Mouse (Mus musculus): ENCODE measurements around the gene Plxnb2. TPM values are rescaled to one million over a fixed set of nuclear protein-coding genes. Genes with fewer than 3 reads are reported as not detected.
A peak's percentile ranks its signal among the peaks of the same experiment; 100 is the strongest.

Plxnb2 gene
- polyA plus RNA-seq, 1 experiment from 2014 or later, result 122 TPM

DNA sequence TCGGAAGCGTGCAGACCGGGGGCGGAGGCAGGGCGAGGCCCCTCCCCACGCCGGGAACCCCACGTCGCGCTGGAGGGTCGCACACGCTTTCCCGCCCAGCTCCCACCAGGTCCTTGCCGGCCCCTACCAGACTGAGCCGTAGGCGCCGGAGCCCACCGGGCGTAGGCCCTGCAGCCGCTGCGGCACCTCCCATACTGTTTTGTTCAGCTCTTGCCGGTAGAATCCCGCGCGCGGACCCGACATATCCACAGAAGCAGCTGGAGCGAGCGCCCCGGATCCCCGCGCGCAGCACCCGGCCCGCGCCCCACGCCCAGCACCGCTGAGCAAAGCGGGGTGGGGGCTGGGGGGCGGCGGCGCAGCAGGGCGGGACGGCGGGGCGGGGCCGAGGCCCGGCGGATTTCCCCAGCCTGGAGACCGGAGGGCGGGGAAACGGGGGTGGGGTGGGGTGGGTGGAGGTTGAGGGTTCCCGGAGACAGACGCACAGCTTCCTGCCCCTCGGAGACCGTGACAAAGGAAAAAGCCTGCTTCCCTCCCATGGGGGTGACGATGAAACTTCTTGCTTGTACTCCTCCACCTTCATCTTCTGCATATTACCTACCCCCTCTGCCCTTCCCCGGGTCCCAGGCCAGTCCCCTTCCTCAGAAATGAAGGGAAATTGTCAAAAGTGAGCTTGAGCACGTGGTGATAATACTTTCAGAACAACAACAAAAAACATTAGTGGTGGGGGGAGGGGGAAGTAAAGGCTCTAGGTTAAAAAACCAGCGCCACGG, 31.1 kb downstream of the Plxnb2 start, which contains the start of gene Mapk11:
Gene Mapk11, minus strand, starts transcription at position 358 of the 770 bp plus-strand sequence.
- peak within 1 kb of the TSS; percentile 79 for H3K9ac ChIP-seq (ENCODE audit: low read length)
- ATAC-seq (ENCODE audit: insufficient number of reproducible peaks, low FRiP score, low TSS enrichment, low read depth), result peak; percentile 49; the same call in 1 of the 2 replicates
- H3K27me3 ChIP-seq (ENCODE audit: control insufficient read depth, insufficient read depth, low read length), result peaks cover 13% of the 10 kb centered on the region; the same call in 1 of the 2 replicates
- peak; percentile 63 for DNase-seq (ENCODE audit: low spot score)
- H3K27ac ChIP-seq (replicated peaks; ENCODE audit: low read depth, low read length), result 0 out of 2 replicates have a peak within 1 kb of the TSS, but pooled peaks have one; percentile 42
- H3K36me3 ChIP-seq (ENCODE audit: control insufficient read depth, insufficient read depth, low read length), result peaks cover 3% of the 10 kb centered on the region; the same call in 1 of the 2 replicates
- H3K4me1 ChIP-seq (ENCODE audit: control insufficient read depth, insufficient read depth, low read length), result peaks cover 21% of the 10 kb centered on the region
- H3K4me3 ChIP-seq (ENCODE audit: low read depth, low read length), result peak within 1 kb of the TSS; percentile 67
- H3K4me2 ChIP-seq (ENCODE audit: low read depth, severe bottlenecking), result peak within 1 kb of the TSS; percentile 96
- under 1% methylated on average over 57 of the region's 61 CpGs for WGBS
- no peaks in the 10 kb centered on the region for H3K9me3 ChIP-seq (ENCODE audit: control insufficient read depth, low read length)

DNA sequence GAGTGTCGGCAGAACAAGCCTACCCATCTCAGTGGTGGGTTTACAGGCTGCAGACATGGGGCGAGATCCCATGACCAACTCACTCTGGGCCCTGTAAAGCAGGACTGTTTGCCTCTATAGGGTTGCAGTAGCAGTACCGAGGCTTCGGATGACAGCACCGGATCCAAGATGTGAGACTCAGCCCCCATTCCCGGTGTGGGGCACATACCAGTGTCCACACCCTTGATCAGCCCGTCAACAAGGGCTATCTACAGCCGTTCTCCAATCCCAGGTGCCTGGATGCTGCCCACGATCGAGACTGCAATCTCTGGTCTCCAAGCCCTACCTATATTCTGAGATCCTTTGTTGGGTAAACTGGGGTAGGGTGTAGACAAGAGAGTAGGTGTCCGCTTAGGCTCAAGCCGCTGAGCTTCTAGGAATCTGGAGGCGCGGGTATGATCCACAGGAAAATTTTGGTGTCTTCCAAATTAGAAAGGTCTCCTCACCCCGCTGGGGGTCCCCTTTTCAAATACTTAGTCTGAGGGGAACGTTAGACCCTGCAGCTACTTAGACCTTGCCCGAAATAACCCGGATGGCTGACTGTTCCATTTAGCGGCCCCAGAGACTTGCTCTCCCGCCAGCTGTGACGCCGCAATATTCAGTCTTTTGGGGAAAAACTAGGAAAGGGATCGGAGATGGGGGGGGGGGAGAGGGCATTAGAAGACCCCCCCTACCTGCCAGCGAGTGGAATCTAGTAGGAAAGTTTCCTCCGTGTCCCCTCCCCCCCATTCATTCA, 31.9 kb downstream of the Plxnb2 start:
- H3K4me1 ChIP-seq (ENCODE audit: control insufficient read depth, insufficient read depth, low read length), result peaks cover 21% of the 10 kb centered on the region
- no peaks in the 10 kb centered on the region for H3K36me3 ChIP-seq (ENCODE audit: control insufficient read depth, insufficient read depth, low read length)
- H3K27ac ChIP-seq (replicated peaks; ENCODE audit: low read depth, low read length), result 0 out of 2 replicates have a peak overlapping the region, but pooled peaks have one; percentile 42
- DNase-seq (ENCODE audit: low spot score) (no peak), ATAC-seq (ENCODE audit: insufficient number of reproducible peaks, low FRiP score, low TSS enrichment, low read depth) (no peak)
- H3K4me2 ChIP-seq (ENCODE audit: low read depth, severe bottlenecking), result peak overlapping the region; percentile 96
- peak overlapping the region; percentile 79 for H3K9ac ChIP-seq (ENCODE audit: low read length)
- WGBS, result 8% methylated on average over 25 of the region's 25 CpGs
- H3K4me3 ChIP-seq (ENCODE audit: low read depth, low read length), result peak overlapping the region; percentile 67
- H3K27me3 ChIP-seq (ENCODE audit: control insufficient read depth, insufficient read depth, low read length), result peaks cover 13% of the 10 kb centered on the region; the same call in 1 of the 2 replicates
- no peaks in the 10 kb centered on the region for H3K9me3 ChIP-seq (ENCODE audit: control insufficient read depth, low read length)

DNA sequence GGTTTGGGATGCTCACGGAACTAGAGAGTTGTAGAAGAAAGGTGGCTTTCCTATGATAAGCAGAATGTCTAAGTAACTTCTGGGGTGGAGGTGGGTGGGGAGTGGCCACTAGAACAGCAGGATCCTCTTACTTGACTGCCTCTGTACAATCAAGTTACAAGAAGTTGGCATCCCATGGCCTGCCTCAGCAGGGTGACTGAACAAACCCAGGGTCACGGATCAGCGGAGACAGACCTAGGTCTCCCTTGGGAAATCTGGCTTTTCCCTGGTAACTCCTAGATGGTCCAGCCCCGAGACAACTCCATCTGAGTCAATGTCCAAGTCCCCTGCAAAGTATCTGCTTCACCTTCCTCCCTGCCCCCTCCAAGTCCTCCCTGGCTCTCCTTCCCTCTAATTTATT, 32.7 kb downstream of the Plxnb2 start:
- no peak overlapping the region for H3K27ac ChIP-seq (replicated peaks; ENCODE audit: low read depth, low read length)

DNA sequence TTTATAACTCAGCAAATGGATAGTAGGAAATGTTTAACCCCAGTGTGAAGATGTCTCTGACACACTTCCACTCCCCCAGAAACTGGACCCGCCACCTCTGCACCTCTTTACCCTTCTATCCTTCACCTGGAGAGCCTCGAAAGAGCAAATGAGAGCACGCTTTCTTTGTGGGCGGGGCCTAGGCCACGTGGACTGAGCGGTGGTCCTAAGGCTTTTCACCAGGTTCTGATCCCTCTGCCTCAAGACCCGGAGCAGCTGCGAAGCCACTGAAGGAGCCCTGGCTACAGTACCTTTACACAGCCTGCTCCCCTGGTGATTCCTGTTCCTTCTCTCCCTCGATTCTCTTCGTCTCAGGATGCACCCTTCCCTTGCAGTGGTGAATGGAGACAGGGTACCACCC, 33.1 kb downstream of the Plxnb2 start:
- ATAC-seq (ENCODE audit: insufficient number of reproducible peaks, low FRiP score, low TSS enrichment, low read depth), result no peak
- Histone ChIP-seq H3K9me3 (ENCODE audit: control insufficient read depth, low read length) (no peaks in the 10 kb centered on the region), H3K9ac (ENCODE audit: low read length) (no peak overlapping the region), H3K36me3 (ENCODE audit: control insufficient read depth, insufficient read depth, low read length) (no peaks in the 10 kb centered on the region), H3K4me2 (ENCODE audit: low read depth, severe bottlenecking) (peak overlapping the region; percentile 74), H3K27ac (replicated peaks; ENCODE audit: low read depth, low read length) (no peak overlapping the region), H3K4me1 (ENCODE audit: control insufficient read depth, insufficient read depth, low read length) (peaks cover 20% of the 10 kb centered on the region), H3K27me3 (ENCODE audit: control insufficient read depth, insufficient read depth, low read length) (peaks cover 13% of the 10 kb centered on the region; the same call in 1 of the 2 replicates), H3K4me3 (ENCODE audit: low read depth, low read length) (peak overlapping the region; percentile 24; the same call in 1 of the 2 replicates)
- no peak for DNase-seq (ENCODE audit: low spot score)
- 24% methylated on average over 10 of the region's 10 CpGs for WGBS

More for the DNA sequence above, 32.7 kb downstream of the Plxnb2 start:
- Histone ChIP-seq H3K9ac (ENCODE audit: low read length) (no peak overlapping the region), H3K36me3 (ENCODE audit: control insufficient read depth, insufficient read depth, low read length) (no peaks in the 10 kb centered on the region), H3K4me3 (ENCODE audit: low read depth, low read length) (no peak overlapping the region), H3K9me3 (ENCODE audit: control insufficient read depth, low read length) (no peaks in the 10 kb centered on the region), H3K27me3 (ENCODE audit: control insufficient read depth, insufficient read depth, low read length) (peaks cover 13% of the 10 kb centered on the region; the same call in 1 of the 2 replicates), H3K4me1 (ENCODE audit: control insufficient read depth, insufficient read depth, low read length) (peaks cover 21% of the 10 kb centered on the region), H3K4me2 (ENCODE audit: low read depth, severe bottlenecking) (no peak overlapping the region)
- 55% methylated on average over 4 of the region's 4 CpGs for WGBS
- no peak for ATAC-seq (ENCODE audit: insufficient number of reproducible peaks, low FRiP score, low TSS enrichment, low read depth)
- DNase-seq (ENCODE audit: low spot score), result no peak

DNA sequence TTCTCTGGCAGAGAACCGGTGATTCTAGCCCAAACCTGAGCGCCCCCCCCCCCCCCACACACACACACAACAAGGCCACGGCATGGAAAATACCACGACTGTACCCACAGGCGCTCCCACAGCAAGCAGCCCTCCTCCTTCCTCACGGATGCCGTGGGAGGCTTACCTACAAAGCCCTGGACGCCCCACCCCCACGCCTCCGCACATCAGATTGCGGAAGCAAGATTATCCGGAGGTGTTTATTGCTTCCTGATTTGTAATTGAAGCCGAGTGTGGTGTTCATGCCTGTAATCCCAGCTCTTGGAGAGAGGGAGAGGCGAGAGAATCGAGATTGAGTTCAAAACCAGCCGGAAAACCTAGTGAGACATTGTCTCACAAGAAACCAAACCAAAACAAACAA, 33.6 kb downstream of the Plxnb2 start:
- ATAC-seq (ENCODE audit: insufficient number of reproducible peaks, low FRiP score, low TSS enrichment, low read depth) (no peak), DNase-seq (ENCODE audit: low spot score) (peak; percentile 54)
- Histone ChIP-seq H3K27me3 (ENCODE audit: control insufficient read depth, insufficient read depth, low read length) (peaks cover 13% of the 10 kb centered on the region; the same call in 1 of the 2 replicates), H3K4me3 (ENCODE audit: low read depth, low read length) (peak overlapping the region; percentile 24), H3K9me3 (ENCODE audit: control insufficient read depth, low read length) (no peaks in the 10 kb centered on the region), H3K36me3 (ENCODE audit: control insufficient read depth, insufficient read depth, low read length) (no peaks in the 10 kb centered on the region), H3K4me1 (ENCODE audit: control insufficient read depth, insufficient read depth, low read length) (peaks cover 16% of the 10 kb centered on the region), H3K27ac (replicated peaks; ENCODE audit: low read depth, low read length) (no peak overlapping the region), H3K9ac (ENCODE audit: low read length) (peak overlapping the region; percentile 37; the same call in 1 of the 2 replicates), H3K4me2 (ENCODE audit: low read depth, severe bottlenecking) (peak overlapping the region; percentile 74)
- WGBS, result 3% methylated on average over 16 of the region's 16 CpGs

DNA sequence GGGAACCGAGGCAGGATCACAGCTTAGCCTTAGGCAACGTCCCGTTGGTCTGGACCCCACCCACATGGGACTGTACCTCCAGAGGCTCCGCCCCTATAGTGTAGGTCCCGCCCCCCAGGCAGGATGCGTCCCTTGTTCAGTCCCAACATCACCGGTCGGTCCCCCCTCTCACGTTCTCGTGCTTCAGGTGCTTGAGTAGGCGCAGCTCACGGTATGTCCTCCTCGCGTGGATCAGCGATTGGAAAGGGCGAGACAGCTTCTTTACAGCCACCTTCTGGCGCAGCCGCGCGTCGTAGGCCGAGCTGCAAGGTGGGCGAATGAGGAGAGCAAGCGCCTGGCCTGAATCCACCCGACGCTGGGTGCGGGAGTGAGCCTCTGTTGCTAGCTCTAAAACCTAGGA, 34.1 kb downstream of the Plxnb2 start:
- DNase-seq (ENCODE audit: low spot score), result peak; percentile 77
- peak overlapping the region; percentile 74 for H3K4me2 ChIP-seq (ENCODE audit: low read depth, severe bottlenecking)
- peak overlapping the region; percentile 24 for H3K4me3 ChIP-seq (ENCODE audit: low read depth, low read length)
- H3K27ac ChIP-seq (replicated peaks; ENCODE audit: low read depth, low read length), result no peak overlapping the region
- 2% methylated on average over 27 of the region's 27 CpGs for WGBS
- no peaks in the 10 kb centered on the region for H3K9me3 ChIP-seq (ENCODE audit: control insufficient read depth, low read length)
- peaks cover 13% of the 10 kb centered on the region; the same call in 1 of the 2 replicates for H3K27me3 ChIP-seq (ENCODE audit: control insufficient read depth, insufficient read depth, low read length)
- no peaks in the 10 kb centered on the region for H3K36me3 ChIP-seq (ENCODE audit: control insufficient read depth, insufficient read depth, low read length)
- H3K9ac ChIP-seq (ENCODE audit: low read length), result peak overlapping the region; percentile 37; the same call in 1 of the 2 replicates
- peaks cover 16% of the 10 kb centered on the region for H3K4me1 ChIP-seq (ENCODE audit: control insufficient read depth, insufficient read depth, low read length)
- ATAC-seq (ENCODE audit: insufficient number of reproducible peaks, low FRiP score, low TSS enrichment, low read depth), result 0 out of 2 replicates have a peak, but pooled peaks have one; percentile 32

DNA sequence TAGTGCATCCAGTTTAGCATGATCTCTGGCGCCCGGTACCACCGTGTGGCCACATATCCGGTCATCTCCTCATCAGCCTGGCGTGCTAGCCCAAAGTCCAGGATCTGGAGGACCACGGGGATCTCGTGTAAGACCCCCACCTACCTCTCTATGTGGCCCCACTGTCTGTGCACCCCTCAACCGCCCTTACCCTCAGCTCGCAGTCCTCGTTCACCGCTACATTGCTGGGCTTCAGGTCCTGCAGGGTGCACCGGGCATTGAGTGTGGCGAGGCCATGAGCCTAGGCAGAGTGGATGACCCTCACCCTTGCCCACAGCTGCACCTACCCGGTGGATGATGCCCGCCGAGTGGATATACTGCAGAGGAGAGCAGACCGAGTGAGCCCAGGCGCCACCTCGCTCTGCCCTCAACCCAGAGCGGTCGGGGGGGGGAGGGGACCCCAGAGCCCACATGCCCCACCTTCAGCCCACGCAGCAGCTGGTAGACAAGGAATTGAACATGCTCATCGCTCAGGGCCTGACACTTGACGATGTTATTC, 34.7 kb downstream of the Plxnb2 start:
- H3K4me2 ChIP-seq (ENCODE audit: low read depth, severe bottlenecking), result peak overlapping the region; percentile 74; the same call in 1 of the 2 replicates
- peak overlapping the region; percentile 24; the same call in 1 of the 2 replicates for H3K4me3 ChIP-seq (ENCODE audit: low read depth, low read length)
- H3K27me3 ChIP-seq (ENCODE audit: control insufficient read depth, insufficient read depth, low read length), result peaks cover 13% of the 10 kb centered on the region; the same call in 1 of the 2 replicates
- 0 out of 2 replicates have a peak overlapping the region, but pooled peaks have one; percentile 22 for H3K9ac ChIP-seq (ENCODE audit: low read length)
- ATAC-seq (ENCODE audit: insufficient number of reproducible peaks, low FRiP score, low TSS enrichment, low read depth) (no peak), DNase-seq (ENCODE audit: low spot score) (no peak)
- H3K36me3 ChIP-seq (ENCODE audit: control insufficient read depth, insufficient read depth, low read length), result no peaks in the 10 kb centered on the region
- no peaks in the 10 kb centered on the region for H3K9me3 ChIP-seq (ENCODE audit: control insufficient read depth, low read length)
- 65% methylated on average over 24 of the region's 24 CpGs for WGBS
- peaks cover 21% of the 10 kb centered on the region for H3K4me1 ChIP-seq (ENCODE audit: control insufficient read depth, insufficient read depth, low read length)
- H3K27ac ChIP-seq (replicated peaks; ENCODE audit: low read depth, low read length), result no peak overlapping the region

DNA sequence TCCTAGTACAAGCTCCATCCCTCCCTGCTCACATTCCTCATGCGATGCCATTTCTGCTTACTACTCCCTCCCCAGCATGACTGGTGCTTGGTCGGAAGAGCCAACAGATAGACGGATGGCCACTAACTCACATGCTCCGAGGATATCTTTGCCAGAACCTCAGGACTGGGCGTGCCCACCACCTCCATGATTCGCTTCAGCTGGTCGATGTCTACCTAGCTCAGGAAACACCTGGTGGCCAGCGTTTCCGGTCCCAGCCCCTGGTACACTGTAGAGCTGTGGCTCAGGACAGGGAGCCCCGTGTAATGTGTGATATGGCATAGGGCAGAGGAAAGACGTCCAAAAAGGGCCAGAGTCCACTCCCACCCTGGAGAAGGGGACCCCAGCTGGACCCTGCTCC, 35.6 kb downstream of the Plxnb2 start:
- no peak overlapping the region for H3K4me3 ChIP-seq (ENCODE audit: low read depth, low read length)
- DNase-seq (ENCODE audit: low spot score) (no peak), ATAC-seq (ENCODE audit: insufficient number of reproducible peaks, low FRiP score, low TSS enrichment, low read depth) (no peak)
- H3K36me3 ChIP-seq (ENCODE audit: control insufficient read depth, insufficient read depth, low read length), result no peaks in the 10 kb centered on the region
- no peak overlapping the region for H3K4me2 ChIP-seq (ENCODE audit: low read depth, severe bottlenecking)
- H3K9me3 ChIP-seq (ENCODE audit: control insufficient read depth, low read length), result no peaks in the 10 kb centered on the region
- peaks cover 13% of the 10 kb centered on the region; the same call in 1 of the 2 replicates for H3K27me3 ChIP-seq (ENCODE audit: control insufficient read depth, insufficient read depth, low read length)
- H3K4me1 ChIP-seq (ENCODE audit: control insufficient read depth, insufficient read depth, low read length), result peaks cover 25% of the 10 kb centered on the region
- WGBS, result 92% methylated on average over 11 of the region's 11 CpGs
- H3K9ac ChIP-seq (ENCODE audit: low read length), result no peak overlapping the region
- no peak overlapping the region for H3K27ac ChIP-seq (replicated peaks; ENCODE audit: low read depth, low read length)
